Mouse (Mus musculus) heart, adult 2 months (tissue): Measurements from ENCODE around the gene Hipk2.

Source experiments
- CTCF ChIP-seq: fragments of 200-600 bp; IDR thresholded peaks from 2 replicates; pipeline ENCODE4 v1.8.1; 2022; ENCODE audit warnings: antibody characterized with exemption, mild to moderate bottlenecking, moderate library complexity
- EP300 ChIP-seq: fragments of 200-500 bp; IDR thresholded peaks from 2 replicates; pipeline ENCODE4 v1.6.1; 2011; ENCODE audit warnings: low read depth, low read length, control low read depth; ENCODE audit not compliant: insufficient read depth
- POLR2A ChIP-seq: fragments of 200-500 bp; IDR thresholded peaks from 2 replicates; pipeline ENCODE4 v1.6.1; 2011; ENCODE audit warnings: mild to moderate bottlenecking, low read depth, low read length, control low read depth; ENCODE audit not compliant: insufficient read depth

GRCm38 (mm10) chr6:38810121-38810475 is 65.9 kb downstream of the Hipk2 start:
- TF ChIP-seq CTCF, result no peak
- no peak for TF ChIP-seq POLR2A
- no peak for TF ChIP-seq EP300
